Mouse (Mus musculus): ENCODE data around the gene Ttc30a1.

Ttc30a1 gene

GRCm38 (mm10) chr2:75929786-75930444, 51.9 kb downstream of the Ttc30a1 start:
- no peak for DNase-seq

GRCm38 (mm10) chr2:75929141-75929540, 52.6 kb downstream of the Ttc30a1 start:
- DNase-seq = no peak

Data from thymus, postnatal 4 days (tissue).